Mouse (Mus musculus) forebrain, embryonic 14.5 days (tissue): ENCODE results near the gene Hbq1b. TPM values are rescaled to one million over a fixed set of nuclear protein-coding genes. Genes with fewer than 3 reads are reported as not detected.
"Not testable (repeated sequence)": the region's sequence is repeated elsewhere in the genome, so short reads cannot be mapped to it uniquely, and the experiment has no call there.

ENCODE experiments used
- ATAC-seq: fragments of 200-750 bp; cut with Nextera tagmentation; 2 replicates; pipeline ENCODE4 v1.8.0; 2017; ENCODE audit warnings: mild to moderate bottlenecking, moderate library complexity
- DNase-seq: peaks from one replicate; pipeline ENCODE4 v3.0.0-alpha.2; 2015; ENCODE audit warnings: low spot score
- H3K27ac ChIP-seq: fragments of 300-500 bp; sonication (generic); 2 replicates; pipeline ENCODE4 v1.5.1; 2014; ENCODE audit warnings: low read depth, mild to moderate bottlenecking, control low read depth, low read length, moderate library complexity
- H3K27me3 ChIP-seq: fragments of 300-500 bp; sonication (generic); replicated peaks from 2 replicates; pipeline ENCODE4 v1.6.1; 2014; ENCODE audit warnings: low read length, control low read depth, mixed read lengths; ENCODE audit not compliant: control insufficient read depth, insufficient read depth
- H3K36me3 ChIP-seq: fragments of 300-500 bp; sonication (generic); 2 replicates; pipeline ENCODE4 v1.6.1; 2014; ENCODE audit warnings: low read length, control low read depth; ENCODE audit not compliant: control insufficient read depth, insufficient read depth
- H3K4me1 ChIP-seq: fragments of 300-500 bp; sonication (generic); 2 replicates; pipeline ENCODE4 v1.6.1; 2014; ENCODE audit warnings: antibody characterized with exemption, low read length, control low read depth; ENCODE audit not compliant: control insufficient read depth, insufficient read depth
- H3K4me2 ChIP-seq: fragments of 300-500 bp; sonication (generic); 2 replicates; pipeline ENCODE4 v1.6.1; 2014; ENCODE audit warnings: mild to moderate bottlenecking, control low read depth, low read length
- H3K4me3 ChIP-seq: fragments of 300-500 bp; sonication (generic); 2 replicates; pipeline ENCODE4 v1.5.1; 2014; ENCODE audit warnings: low read depth, low read length, control low read depth
- H3K9ac ChIP-seq: fragments of 300-500 bp; sonication (generic); 2 replicates; pipeline ENCODE4 v1.6.1; 2014; ENCODE audit warnings: mild to moderate bottlenecking, low read length, control low read depth, moderate library complexity
- H3K9me3 ChIP-seq: fragments of 300-500 bp; sonication (generic); replicated peaks from 2 replicates; pipeline ENCODE4 v1.6.1; 2016; ENCODE audit warnings: low read length, control low read depth, mixed read lengths; ENCODE audit not compliant: control insufficient read depth
- WGBS: fragments of 180-500 bp; shearing (Covaris S2); extraction: QIAGEN DNeasy Blood & Tissue Kit; methylation state at CpG from one replicate; pipeline ENCODE4 v1.1.7; 2014; 5-methylcytosine and 5-hydroxymethylcytosine counted together
- polyA plus RNA-seq: library from polyadenylated mRNA; unstranded; fragments of >200 nt; fragmentation: Nextera tagmentation; extraction: Ambion mirVana; gene quantifications from 2 replicates; pipeline ENCODE4 v1.2.1, GENCODE M21; 2014

Hbq1b gene
- polyA plus RNA-seq, 1 experiment from 2014 or later = 1.1 TPM

GRCm38 (mm10) chr11:32277736-32278457, 8.9 kb upstream of the Hbq1b start:
- 78% methylated on average over 21 of the region's 21 CpGs for WGBS
- no peak overlapping the region for H3K4me2 ChIP-seq
- ATAC-seq = no peak
- no peak overlapping the region for H3K4me3 ChIP-seq
- no peaks in the 10 kb centered on the region for H3K9me3 ChIP-seq
- no peaks in the 10 kb centered on the region for H3K36me3 ChIP-seq
- no peak for DNase-seq
- no peak overlapping the region for H3K9ac ChIP-seq
- H3K27ac ChIP-seq = no peak overlapping the region
- no peaks in the 10 kb centered on the region for H3K4me1 ChIP-seq
- H3K27me3 ChIP-seq = no peaks in the 10 kb centered on the region

- no peak overlapping the region for H3K27ac ChIP-seq
- no peak overlapping the region for H3K9ac ChIP-seq
- no peaks in the 10 kb centered on the region for H3K27me3 ChIP-seq
- H3K9me3 ChIP-seq = no peaks in the 10 kb centered on the region
- DNase-seq = no peak
- H3K4me1 ChIP-seq = no peaks in the 10 kb centered on the region
- H3K4me2 ChIP-seq = no peak overlapping the region
- no peak overlapping the region for H3K4me3 ChIP-seq
- no peaks in the 10 kb centered on the region for H3K36me3 ChIP-seq
- WGBS = 85% methylated on average over 12 of the region's 12 CpGs
- ATAC-seq = no peak
Measured at GRCm38 (mm10) chr11:32278458-32278957, 8.3 kb upstream of the Hbq1b start.

- no peaks in the 10 kb centered on the region for H3K36me3 ChIP-seq
- WGBS = 74% methylated on average over 2 of the region's 2 CpGs
- H3K4me3 ChIP-seq = no peak overlapping the region
- DNase-seq = no peak
- no peaks in the 10 kb centered on the region for H3K4me1 ChIP-seq
- H3K9me3 ChIP-seq = no peaks in the 10 kb centered on the region
- no peak for ATAC-seq
- no peak overlapping the region for H3K4me2 ChIP-seq
- H3K9ac ChIP-seq = no peak overlapping the region
- H3K27me3 ChIP-seq = no peaks in the 10 kb centered on the region
- H3K27ac ChIP-seq = no peak overlapping the region
Measured at GRCm38 (mm10) chr11:32280646-32281045, 6.1 kb upstream of the Hbq1b start.

- H3K27me3 ChIP-seq = no peaks in the 10 kb centered on the region
- no peak overlapping the region for H3K4me3 ChIP-seq
- ATAC-seq = no peak
- no peak overlapping the region for H3K4me2 ChIP-seq
- no peak for DNase-seq
- no peaks in the 10 kb centered on the region for H3K9me3 ChIP-seq
- H3K9ac ChIP-seq = no peak overlapping the region
- whole genome bisulfite sequencing = 87% methylated on average over 1 of the region's 1 CpGs
- H3K36me3 ChIP-seq = no peaks in the 10 kb centered on the region
- H3K4me1 ChIP-seq = no peaks in the 10 kb centered on the region
- H3K27ac ChIP-seq = no peak overlapping the region
Measured at GRCm38 (mm10) chr11:32281416-32282144, 5.2 kb upstream of the Hbq1b start.

- DNase-seq, H3K9ac ChIP-seq, H3K4me3 ChIP-seq, H3K36me3 ChIP-seq, H3K4me1 ChIP-seq, H3K9me3 ChIP-seq, H3K4me2 ChIP-seq, H3K27me3 ChIP-seq, ATAC-seq, H3K27ac ChIP-seq: not testable (repeated sequence)
- 67% methylated on average over 1 of the region's 5 CpGs for WGBS
Measured at GRCm38 (mm10) chr11:32283091-32283777, 3.5 kb upstream of the Hbq1b start, which contains the start of gene Hba-a1. TSS of gene Hba-a1 (plus strand) at chr11:32283511.

- H3K4me3 ChIP-seq, DNase-seq, ATAC-seq, H3K36me3 ChIP-seq, H3K27me3 ChIP-seq, H3K4me1 ChIP-seq, H3K9me3 ChIP-seq, H3K4me2 ChIP-seq, H3K9ac ChIP-seq, H3K27ac ChIP-seq: not testable (repeated sequence)
- WGBS = 83% methylated on average over 2 of the region's 2 CpGs
Measured at GRCm38 (mm10) chr11:32284582-32284981, 2.2 kb upstream of the Hbq1b start.

- ATAC-seq (no peak), DNase-seq (no peak)
- H3K4me3 ChIP-seq = no peak overlapping the region
- H3K27ac ChIP-seq = no peak overlapping the region
- 76% methylated on average over 7 of the region's 7 CpGs for WGBS
- H3K36me3 ChIP-seq = no peaks in the 10 kb centered on the region
- no peaks in the 10 kb centered on the region for H3K9me3 ChIP-seq
- no peaks in the 10 kb centered on the region for H3K27me3 ChIP-seq
- no peak overlapping the region for H3K9ac ChIP-seq
- no peaks in the 10 kb centered on the region for H3K4me1 ChIP-seq
- H3K4me2 ChIP-seq = no peak overlapping the region
Measured at GRCm38 (mm10) chr11:32285031-32285775, 1.6 kb upstream of the Hbq1b start.

GRCm38 (mm10) chr11:32285887-32286286, 878 bp upstream of the Hbq1b start:
- H3K36me3 ChIP-seq, H3K9ac ChIP-seq, DNase-seq, H3K9me3 ChIP-seq, H3K27me3 ChIP-seq, H3K4me2 ChIP-seq, H3K4me3 ChIP-seq, H3K4me1 ChIP-seq, ATAC-seq, H3K27ac ChIP-seq: not testable (repeated sequence)
